ENCODE assay signal across 11 mouse cellular contexts in the genomic region with DNA sequence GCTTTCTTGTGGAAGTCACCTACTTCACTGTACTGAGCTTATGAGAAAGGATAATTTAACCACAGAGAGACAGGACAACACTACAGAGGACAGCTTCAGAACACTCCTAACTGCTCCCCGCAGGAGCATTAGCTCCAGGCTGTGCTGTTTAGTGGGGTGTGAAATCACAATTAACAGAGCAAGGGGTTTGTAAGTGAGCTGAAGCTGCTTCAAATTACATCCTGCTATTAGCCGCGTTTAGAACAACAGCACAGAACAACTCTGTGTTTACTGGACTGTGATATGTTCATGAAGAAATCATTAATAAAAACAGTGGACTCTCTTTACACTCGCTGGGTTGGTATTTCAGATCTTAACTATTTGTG.
DNase-seq lines count a peak whose midpoint lies in the region; ATAC-seq and TF ChIP-seq lines count a peak whose summit lies in the region.
"Had no signal": no experiment of that assay in that cellular context is flagged by ENCODE, and none has a peak within 500 bp of the region (broad histone marks: within the 10 kb centered on the region; RNA-seq: fewer than 3 reads in every experiment).

No protein-coding gene starts in this region.

- peak; percentile 84 for ATAC-seq in forebrain, embryonic 16.5 days
- peak; percentile 88 for ATAC-seq in midbrain, embryonic 13.5 days
- ATAC-seq in intestine, postnatal 0 days: no peak
- ATAC-seq in megakaryocyte, adult 5-6 weeks (ENCODE audit: poor library complexity, severe bottlenecking): no peak
- ATAC-seq: liver, postnatal 0 days had no signal

- TF ChIP-seq CTCF in intestine, postnatal 0 days (IDR thresholded peaks at IDR 0.05; ENCODE audit: low read depth): no peak

- no peak overlapping the region for H3K27ac ChIP-seq in forebrain, embryonic 16.5 days (ENCODE audit: low read length)
- H3K27ac ChIP-seq in midbrain, embryonic 13.5 days: no peak overlapping the region
- H3K27ac ChIP-seq in intestine, postnatal 0 days (ENCODE audit: low read depth, low read length): no peak overlapping the region
- H3K27ac ChIP-seq: embryonic facial prominence, embryonic 15.5 days had no signal

- H3K36me3 ChIP-seq in forebrain, embryonic 16.5 days (ENCODE audit: control insufficient read depth, insufficient read depth): no peaks in the 10 kb centered on the region
- H3K36me3 ChIP-seq in midbrain, embryonic 13.5 days: no peaks in the 10 kb centered on the region
- H3K36me3 ChIP-seq in intestine, postnatal 0 days (ENCODE audit: control insufficient read depth, insufficient read depth): no peaks in the 10 kb centered on the region
- H3K36me3 ChIP-seq: embryonic facial prominence, embryonic 15.5 days had no signal

- no peak overlapping the region for H3K4me3 ChIP-seq in forebrain, embryonic 16.5 days (replicated peaks; ENCODE audit: low read length)
- H3K4me3 ChIP-seq in midbrain, embryonic 13.5 days (replicated peaks): no peak overlapping the region
- no peak overlapping the region for H3K4me3 ChIP-seq in intestine, postnatal 0 days (ENCODE audit: low read depth, low read length)
- H3K4me3 ChIP-seq: embryonic facial prominence, embryonic 15.5 days had no signal

- no peaks in the 10 kb centered on the region for H3K9me3 ChIP-seq in forebrain, embryonic 16.5 days (ENCODE audit: control insufficient read depth, low read length)
- H3K9me3 ChIP-seq in midbrain, embryonic 13.5 days: no peaks in the 10 kb centered on the region
- H3K9me3 ChIP-seq in intestine, postnatal 0 days (ENCODE audit: control insufficient read depth): no peaks in the 10 kb centered on the region
- H3K9me3 ChIP-seq: embryonic facial prominence, embryonic 15.5 days had no signal

- DNase-seq in cerebellum, adult 9-10 months: peak; percentile 14
- DNase-seq in cerebellum, adult 11 months: no peak
- peak; percentile 56 for DNase-seq in brain, adult 2 months (ENCODE audit: low read depth, low spot score)
- no peak for DNase-seq in urinary bladder, postnatal 4 days (ENCODE audit: low spot score in 2 of 2)
- DNase-seq: heart, postnatal 36 days; liver, postnatal 0 days had no signal

- 3% methylated on average over 4 of the region's 4 CpGs for WGBS in forebrain, embryonic 16.5 days
- 4% methylated on average over 4 of the region's 4 CpGs for WGBS in midbrain, embryonic 13.5 days
- 22% methylated on average over 4 of the region's 4 CpGs for WGBS in intestine, postnatal 0 days

- no peak overlapping the region for H3K9ac ChIP-seq in forebrain, embryonic 16.5 days (replicated peaks; ENCODE audit: low read depth, low read length)
- H3K9ac ChIP-seq in midbrain, embryonic 13.5 days (replicated peaks): no peak overlapping the region
- H3K9ac ChIP-seq in intestine, postnatal 0 days (ENCODE audit: low read depth, low read length): no peak overlapping the region
- H3K9ac ChIP-seq: embryonic facial prominence, embryonic 15.5 days; liver, postnatal 0 days had no signal

- H3K4me1 ChIP-seq in forebrain, embryonic 16.5 days (replicated peaks; ENCODE audit: control insufficient read depth, insufficient read depth, low read length): peaks cover 4% of the 10 kb centered on the region
- H3K4me1 ChIP-seq in midbrain, embryonic 13.5 days (replicated peaks): peaks cover 9% of the 10 kb centered on the region
- no peaks in the 10 kb centered on the region for H3K4me1 ChIP-seq in intestine, postnatal 0 days (replicated peaks; ENCODE audit: control insufficient read depth, insufficient read depth, low read length)
- H3K4me1 ChIP-seq: embryonic facial prominence, embryonic 15.5 days had no signal

- no peaks in the 10 kb centered on the region for H3K27me3 ChIP-seq in forebrain, embryonic 16.5 days (replicated peaks; ENCODE audit: control insufficient read depth, insufficient read depth, low read length)
- H3K27me3 ChIP-seq in midbrain, embryonic 13.5 days: no peaks in the 10 kb centered on the region
- H3K27me3 ChIP-seq in intestine, postnatal 0 days (replicated peaks; ENCODE audit: control insufficient read depth, insufficient read depth, low read length): no peaks in the 10 kb centered on the region
- H3K27me3 ChIP-seq: embryonic facial prominence, embryonic 15.5 days had no signal

- no peak overlapping the region for H3K4me2 ChIP-seq in forebrain, embryonic 16.5 days (ENCODE audit: low read length)
- H3K4me2 ChIP-seq in midbrain, embryonic 13.5 days (replicated peaks): peak overlapping the region; percentile 7; the same call in 1 of the 2 replicates
- no peak overlapping the region for H3K4me2 ChIP-seq in intestine, postnatal 0 days (replicated peaks; ENCODE audit: low read depth)
- H3K4me2 ChIP-seq: embryonic facial prominence, embryonic 15.5 days had no signal

Comparison
In these comparisons a context has a peak if more than half of its experiments do, and no peak if none do; other contexts are left out.
1. DNase-seq: peak in cerebellum, adult 9-10 months (single experiment) and brain, adult 2 months (single experiment); none in cerebellum, adult 11 months (single experiment) and urinary bladder, postnatal 4 days (0 of 2).
2. ATAC-seq: peak in forebrain, embryonic 16.5 days (single experiment) and midbrain, embryonic 13.5 days (single experiment); none in intestine, postnatal 0 days (single experiment) and megakaryocyte, adult 5-6 weeks (single experiment).